Mouse (Mus musculus) brain, embryonic 14.5 days (tissue): ENCODE results near the gene Siae. TPM values are rescaled to one million over a fixed set of nuclear protein-coding genes. Genes with fewer than 3 reads are reported as not detected.

ENCODE experiments used
- DNase-seq: peaks from one replicate; pipeline ENCODE4 v3.0.0-alpha.2; 2011; ENCODE audit warnings: low read depth
- CTCF ChIP-seq: fragments of 200-500 bp; IDR thresholded peaks from 2 replicates; pipeline ENCODE4 v1.5.1; 2012; ENCODE audit warnings: inconsistent platforms, mild to moderate bottlenecking, moderate library complexity, borderline replicate concordance; ENCODE audit not compliant: insufficient read depth, insufficient read length; ENCODE audit errors: extremely low read depth
- POLR2A ChIP-seq: fragments of 200-500 bp; IDR thresholded peaks from 2 replicates; pipeline ENCODE4 v1.6.1; 2012; ENCODE audit warnings: mild to moderate bottlenecking, inconsistent platforms, borderline replicate concordance; ENCODE audit not compliant: poor library complexity, insufficient read depth, insufficient read length, severe bottlenecking; ENCODE audit errors: extremely low read depth
- polyA plus RNA-seq: library from polyadenylated mRNA; depleted of rRNA; stranded (reverse); fragments of >200 nt; gene quantifications from 2 replicates; pipeline ENCODE4 v1.2.3, GENCODE M21; 2012

Siae gene
- polyA plus RNA-seq, 1 experiment: 7.8 TPM

DNA sequence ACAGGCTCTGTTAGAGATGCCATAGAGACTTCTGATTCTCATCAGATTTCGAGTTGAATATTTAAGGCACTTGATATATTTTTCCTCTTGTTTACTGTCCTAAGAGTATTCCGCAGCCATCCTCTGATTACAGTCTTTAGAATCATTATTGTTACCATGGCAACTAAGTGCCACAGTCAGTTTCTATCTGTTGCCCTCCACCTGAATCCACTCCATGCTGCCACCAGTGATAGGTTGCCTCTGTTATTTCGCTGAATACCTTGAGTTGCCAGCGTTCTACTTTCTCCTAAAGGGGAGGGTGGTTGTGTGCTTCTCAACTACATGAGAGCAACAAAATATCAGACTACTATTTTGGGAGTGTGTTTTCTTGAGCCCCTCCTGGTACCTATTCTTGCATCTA, 31.2 kb downstream of the Siae start:
- TF ChIP-seq POLR2A: no peak
- TF ChIP-seq CTCF: no peak
- DNase-seq: peak; percentile 53

DNA sequence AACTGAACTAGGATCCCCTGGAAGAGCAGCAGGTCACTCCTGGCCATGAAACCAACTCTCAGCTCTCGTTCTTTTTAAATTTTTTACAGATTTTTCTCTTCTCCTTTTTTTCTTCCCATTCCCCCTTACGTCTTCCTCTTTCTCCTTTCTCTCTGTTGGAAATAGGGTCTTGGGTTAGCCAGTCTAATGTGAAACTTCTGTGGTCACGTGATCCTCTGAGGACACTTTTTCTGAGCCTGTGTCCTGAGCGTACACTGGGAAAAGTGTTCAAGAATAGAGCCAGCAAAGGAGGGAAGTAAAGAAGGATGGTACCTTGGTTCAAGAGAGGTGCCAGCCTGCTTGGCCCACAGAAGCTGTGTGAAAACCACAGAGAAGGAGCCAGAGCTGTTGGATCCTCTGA, 34.9 kb downstream of the Siae start:
- DNase-seq: no peak
- no peak for TF ChIP-seq POLR2A

DNA sequence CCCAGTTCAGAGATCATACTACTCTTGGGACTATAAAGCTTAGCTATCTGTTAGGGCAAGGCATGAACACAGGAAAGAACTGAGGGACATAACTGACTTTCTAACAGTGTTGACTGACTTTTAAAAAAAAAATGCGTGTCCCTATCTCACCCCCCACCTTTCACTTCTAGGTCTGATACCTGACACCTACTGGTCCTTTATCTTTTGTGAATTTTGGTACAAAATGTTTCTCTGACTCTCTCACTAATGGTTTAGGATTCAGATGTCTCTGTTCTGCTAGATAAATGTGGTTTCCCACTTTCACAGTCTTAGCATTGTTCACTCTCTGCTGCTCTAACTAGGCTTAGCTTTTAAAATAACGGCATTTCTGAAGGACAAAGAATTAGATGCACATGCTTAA, 36.5 kb downstream of the Siae start:
- no peak for TF ChIP-seq POLR2A
- TF ChIP-seq CTCF: no peak
- DNase-seq: no peak

DNA sequence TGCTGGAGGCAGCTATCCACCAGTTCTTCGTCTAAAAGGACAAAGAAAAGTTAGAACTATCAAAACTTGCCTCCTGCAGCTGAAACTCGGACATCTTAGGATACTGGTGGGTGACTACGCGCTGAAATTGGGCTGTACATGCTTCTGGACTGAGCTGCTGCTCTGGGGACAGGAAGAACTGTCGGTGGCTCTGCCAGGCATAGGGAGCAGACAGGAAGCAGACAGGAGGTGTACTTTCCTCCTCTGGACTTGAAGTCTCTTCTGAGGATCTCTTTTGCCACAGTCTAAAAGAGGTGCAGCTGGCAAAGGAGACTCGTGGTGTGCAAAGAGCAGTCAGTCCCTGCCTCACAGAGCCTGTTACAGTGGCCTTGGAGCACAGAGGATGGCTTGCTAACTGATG, 37.1 kb downstream of the Siae start:
- no peak for DNase-seq
- TF ChIP-seq POLR2A (no peak), CTCF (no peak)

DNA sequence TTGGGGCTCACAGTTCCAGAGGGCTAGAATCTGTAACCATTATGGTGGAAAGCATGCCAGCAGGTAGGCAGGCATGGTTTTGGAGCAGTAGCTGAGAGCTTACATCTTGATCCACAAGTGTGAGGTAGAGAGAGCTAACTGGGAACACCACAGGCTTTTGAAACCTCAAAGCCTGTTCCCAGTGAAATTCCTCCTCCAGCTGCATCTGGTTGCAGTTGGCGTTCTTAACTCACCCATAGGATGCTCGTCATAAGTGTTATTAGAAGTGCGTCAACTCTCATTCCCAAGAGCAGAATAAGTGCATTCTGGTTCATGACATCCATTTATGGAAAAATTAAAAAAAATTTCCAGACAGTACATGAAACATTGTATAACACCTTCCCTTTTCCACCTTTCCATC, 38.2 kb downstream of the Siae start:
- TF ChIP-seq CTCF (no peak), POLR2A (no peak)
- DNase-seq: no peak

DNA sequence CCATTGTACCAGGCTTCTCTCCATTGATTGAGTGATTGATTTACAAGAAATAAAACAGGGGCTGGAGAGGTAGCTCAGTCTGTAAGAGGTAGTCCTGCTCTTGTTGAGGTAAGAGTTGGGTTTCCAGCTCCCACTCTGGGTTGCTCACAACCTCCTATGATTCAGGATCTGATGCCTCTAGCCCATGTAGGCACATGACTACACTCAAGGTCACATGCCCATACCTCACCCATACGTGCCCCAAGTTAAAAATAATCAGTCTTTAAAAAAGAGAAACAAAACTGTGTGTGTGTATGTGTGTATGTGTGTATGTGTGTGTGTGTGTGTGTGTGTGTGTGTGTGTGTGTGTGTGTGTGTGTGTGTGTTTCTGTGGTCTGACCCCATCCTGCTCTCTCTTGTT, 40.1 kb downstream of the Siae start:
- DNase-seq: no peak
- TF ChIP-seq CTCF (no peak), POLR2A (no peak)

DNA sequence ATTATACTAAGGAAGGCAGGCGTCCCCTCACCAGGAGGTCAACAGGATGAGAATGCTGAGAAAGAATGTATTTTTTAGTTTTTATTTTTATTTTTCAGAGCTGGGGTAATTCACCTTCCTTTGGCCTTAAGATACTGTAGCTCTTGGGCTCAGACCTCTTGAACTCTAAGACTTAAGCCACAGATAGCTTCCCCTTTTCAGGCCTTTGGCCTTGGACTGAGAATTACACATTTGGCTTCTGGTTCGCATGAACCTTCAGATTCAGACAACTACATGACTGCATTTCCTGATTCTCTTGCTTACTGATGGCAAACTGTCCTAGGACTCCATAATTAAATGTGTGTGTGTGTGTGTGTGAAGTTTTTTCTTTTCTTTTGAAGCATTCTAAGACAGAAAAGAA, 43.1 kb downstream of the Siae start:
- DNase-seq: no peak
- TF ChIP-seq POLR2A (no peak), CTCF (no peak)

DNA sequence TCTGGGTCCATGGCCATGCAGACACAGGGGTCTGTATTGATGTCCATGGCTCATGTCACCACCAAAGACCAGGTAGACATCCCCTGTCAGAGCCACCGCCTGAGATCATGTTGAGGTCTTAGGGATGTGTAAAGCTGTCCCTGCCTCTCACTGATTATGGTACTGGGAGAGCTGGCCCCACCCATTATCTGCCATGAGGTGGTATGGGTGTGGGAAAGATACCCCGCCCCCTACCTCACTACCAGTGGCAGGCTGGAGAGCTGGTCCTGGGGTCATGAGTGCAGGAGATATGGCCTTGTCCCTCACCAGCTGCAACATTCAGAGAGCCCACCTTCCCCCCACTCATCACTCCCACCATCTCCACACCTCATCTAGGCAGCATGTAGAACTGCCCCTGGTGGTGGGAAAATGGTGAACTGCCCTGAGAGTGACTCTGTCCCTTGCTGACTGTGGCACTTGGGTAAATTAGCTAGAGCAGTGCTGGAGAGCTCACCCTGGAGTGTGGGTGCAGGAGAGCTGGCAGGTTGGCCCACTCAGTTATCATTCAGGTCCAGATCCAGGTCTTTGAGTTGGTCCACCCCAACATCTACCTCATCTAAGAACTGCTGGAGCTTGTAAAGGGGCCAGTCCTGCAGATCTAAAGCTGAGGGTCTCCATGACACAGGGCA, 45.2 kb downstream of the Siae start:
- DNase-seq: no peak
- TF ChIP-seq POLR2A: no peak
- no peak for TF ChIP-seq CTCF

DNA sequence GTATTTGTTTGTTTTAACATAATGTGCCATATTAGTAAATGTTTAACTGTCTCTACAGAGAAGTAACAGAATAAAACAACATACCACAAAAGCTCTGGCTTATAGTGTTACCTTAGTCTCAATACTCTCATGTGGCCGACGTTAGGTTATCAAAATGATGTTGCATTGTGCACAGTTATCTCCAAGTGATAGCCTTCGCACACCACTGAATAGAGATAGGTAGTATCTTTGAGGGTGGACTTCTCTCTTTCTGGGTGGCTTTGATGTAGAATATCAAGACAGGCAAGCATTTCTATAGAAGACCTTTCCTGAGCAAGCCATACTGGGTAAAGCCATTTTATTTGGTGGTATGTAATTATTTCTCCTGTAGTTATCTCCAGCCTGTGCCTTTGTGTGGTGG, 49.6 kb downstream of the Siae start:
- DNase-seq: no peak
- TF ChIP-seq POLR2A (no peak), CTCF (no peak)

DNA sequence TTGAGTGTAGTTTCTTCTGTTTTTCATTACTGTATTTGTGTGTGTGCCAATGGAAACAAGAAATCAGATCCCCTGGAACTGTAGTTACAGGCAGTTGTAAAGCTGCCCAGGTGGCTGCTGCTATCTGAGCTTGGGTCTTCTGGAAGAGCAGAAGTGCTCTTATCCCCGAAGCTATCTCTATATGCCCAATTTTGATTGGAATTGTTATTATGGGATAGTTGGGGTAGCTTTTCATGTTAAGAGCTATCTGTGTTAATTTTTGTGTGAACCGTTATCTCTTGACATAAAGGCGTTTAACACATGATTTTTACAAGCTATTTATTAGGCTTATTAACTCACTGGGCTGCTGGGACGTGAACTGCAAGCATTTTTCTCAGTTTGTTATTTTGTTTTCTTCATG, 54.1 kb downstream of the Siae start:
- TF ChIP-seq CTCF (no peak), POLR2A (no peak)

DNA sequence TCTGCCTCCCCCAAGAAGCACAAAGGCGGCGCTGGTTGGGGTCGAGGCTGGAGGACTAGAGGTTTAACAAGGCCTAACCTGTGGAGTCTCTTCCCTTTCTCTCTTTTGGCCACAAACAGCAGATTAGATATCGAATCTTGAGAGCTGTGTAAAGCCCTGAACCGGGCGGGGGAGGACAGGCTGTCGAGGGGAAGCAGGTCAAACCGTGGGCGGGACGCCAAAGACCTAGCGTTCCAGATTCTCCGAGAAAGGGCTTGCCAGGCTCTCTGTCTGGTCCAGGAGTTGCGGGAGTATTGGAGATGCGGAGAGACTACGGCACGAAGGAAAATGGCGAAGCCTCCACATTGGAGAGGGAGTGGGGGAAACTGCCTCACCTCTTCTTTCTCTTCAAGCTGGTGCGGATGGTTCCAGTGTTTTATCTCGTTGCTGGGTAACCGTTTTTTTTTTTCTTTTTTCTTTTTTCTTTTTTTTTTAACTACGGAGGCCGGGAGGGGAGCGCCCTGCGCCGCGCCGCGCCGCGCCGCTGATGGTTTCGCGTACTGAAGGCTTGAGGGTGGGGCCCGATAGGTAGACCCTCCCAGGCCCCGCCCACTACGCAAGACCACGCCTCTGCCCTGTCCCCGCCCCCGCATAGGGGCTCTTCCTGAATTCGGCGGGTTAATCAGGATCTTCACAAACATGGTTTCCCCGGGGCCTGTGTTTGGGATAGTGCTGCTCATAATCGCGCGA, 57.8 kb downstream of the Siae start, which contains the start of gene Spa17:
Gene Spa17 (minus strand): TSS at position 541 of the 729 bp plus-strand sequence.
- peak; percentile 97 for DNase-seq
- peak; percentile 22; the same call in 1 of the 2 replicates for TF ChIP-seq POLR2A
- no peak for TF ChIP-seq CTCF

More for the DNA sequence above, 54.1 kb downstream of the Siae start:
- no peak for DNase-seq

DNA sequence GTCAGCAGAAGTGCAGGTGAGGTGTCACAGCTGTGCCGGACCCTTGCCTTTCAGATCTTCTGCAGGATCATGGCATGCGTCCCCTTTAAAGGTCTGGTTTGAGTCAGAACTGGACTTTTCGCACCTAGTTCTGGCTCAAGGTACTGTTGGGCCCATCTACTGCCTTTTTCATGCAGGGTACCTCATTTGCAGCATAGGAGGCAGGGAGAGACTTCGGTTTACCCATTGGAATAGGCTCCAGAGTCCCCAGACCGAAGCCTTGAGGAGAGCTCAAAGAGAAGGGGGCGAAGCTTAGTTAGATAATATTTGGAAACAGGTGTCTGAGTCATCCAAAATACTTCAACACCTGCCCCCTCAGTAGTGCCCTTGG, 58.4 kb downstream of the Siae start:
- no peak for DNase-seq
- TF ChIP-seq POLR2A: no peak
- no peak for TF ChIP-seq CTCF

DNA sequence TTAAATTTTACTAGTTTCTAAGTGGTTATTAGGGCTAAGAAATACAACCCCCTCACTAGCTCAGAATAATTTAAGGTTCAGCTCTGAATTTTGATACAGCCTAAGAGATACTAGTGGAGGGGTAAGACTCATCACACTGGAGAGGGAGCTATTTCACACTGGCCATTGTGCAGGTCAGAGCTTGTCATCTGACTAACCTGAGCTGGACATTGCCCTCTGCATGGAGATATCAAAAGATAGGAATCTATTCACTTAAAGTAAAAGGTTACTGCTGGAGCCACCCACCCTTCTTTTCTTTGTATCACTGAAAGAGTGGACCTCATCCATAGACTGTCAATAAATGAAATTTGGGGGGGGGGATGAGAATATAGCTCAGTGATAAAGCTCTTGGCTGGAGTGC, 58.8 kb downstream of the Siae start:
- no peak for DNase-seq
- TF ChIP-seq CTCF: no peak
- no peak for TF ChIP-seq POLR2A
